Mouse (Mus musculus) stomach, adult 2 months (tissue): ENCODE data around the gene Flg. TPM values are rescaled to one million over a fixed set of nuclear protein-coding genes. Genes with fewer than 3 reads are reported as not detected.

Source experiments
- polyA plus RNA-seq: library from polyadenylated mRNA; depleted of rRNA; stranded (reverse); fragments of >200 nt; gene quantifications from 2 replicates; pipeline ENCODE4 v1.2.3, GENCODE M21; 2012; rRNA removed

Gene Flg
- 91.4 and 259 TPM in 2 replicates for polyA plus RNA-seq

DNA sequence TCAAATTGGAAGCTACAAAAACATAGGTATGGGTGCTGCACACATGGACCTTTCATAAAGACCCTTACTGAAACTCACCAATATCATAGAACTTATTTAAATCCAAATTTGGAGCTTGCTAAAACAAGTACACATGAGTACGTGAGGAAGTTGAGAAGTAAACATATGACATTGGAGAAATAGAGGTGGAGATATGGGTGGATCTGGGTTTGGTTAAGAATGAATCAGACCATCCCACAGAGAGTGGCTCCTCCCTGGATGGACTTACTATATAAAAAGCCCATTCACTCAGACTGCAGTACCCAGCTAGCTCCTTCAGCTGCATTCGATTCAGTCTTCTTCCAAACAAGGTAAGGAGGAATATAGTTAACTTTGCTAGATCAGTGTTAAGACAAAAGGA is at the start of gene Flg:
Gene Flg, plus strand, starts transcription at position 301 of the 400 bp plus-strand sequence.

DNA sequence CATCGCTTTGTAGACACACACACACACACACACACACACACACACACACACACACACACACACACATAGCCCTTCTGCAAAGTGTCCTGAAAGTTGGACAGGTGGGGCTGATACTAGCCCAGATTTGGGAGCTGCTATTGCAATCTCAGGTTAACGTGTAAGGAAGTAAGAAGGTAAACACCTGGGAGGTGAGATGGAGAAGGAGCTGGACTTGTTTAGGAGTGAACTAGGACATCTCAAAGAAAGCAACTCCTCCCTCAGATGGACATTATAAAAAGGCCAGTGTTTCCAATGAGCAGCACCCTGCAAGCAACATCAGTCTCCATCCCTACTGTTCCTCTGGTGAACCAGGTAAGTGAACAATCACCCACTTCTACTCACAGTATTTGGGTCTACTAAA is 46.1 kb downstream of the Flg start, which contains the start of gene Hrnr:
Gene Hrnr, plus strand, starts transcription at position 301 of the 400 bp plus-strand sequence.

Other genes starting within 250 kb of the Flg start
- gene Gm4858, start 204.7 kb upstream of the Flg start, polyA plus RNA-seq: not detected in 2 replicates
- gene Crnn, start 128.7 kb upstream of the Flg start, polyA plus RNA-seq: not detected in 2 replicates
- gene Flg2, start 76.2 kb upstream of the Flg start, polyA plus RNA-seq: 0.04 and 0.05 TPM in 2 replicates
- gene Hrnr, start 46.2 kb downstream of the Flg start, polyA plus RNA-seq: 0.67 and 1.4 TPM in 2 replicates
- 4.3 and 6.0 TPM in 2 replicates for gene Rptn, start 120.2 kb downstream of the Flg start, polyA plus RNA-seq
- 0.01 TPM in 1 of 2 replicates, not detected in the other for gene Tchh, start 168.8 kb downstream of the Flg start, polyA plus RNA-seq
- not detected in 2 replicates for gene Tchhl1, start 195.2 kb downstream of the Flg start, polyA plus RNA-seq
- 66.8 and 103 TPM in 2 replicates for gene S100a11, start 247.0 kb downstream of the Flg start, polyA plus RNA-seq